Mouse (Mus musculus) MEL (cell line): Measurements from ENCODE around the gene Itgb3.

Source experiments
- CTCF ChIP-seq, 3 experiments: IDR thresholded peaks in 2 of 3; conservative IDR thresholded peaks in 1 of 3; 2 replicates each; pipeline ENCODE4 v1.5.1; 2011 to 2012; ENCODE audit warnings: low read length in 3 of 3, low read depth in 2 of 3, mild to moderate bottlenecking in 2 of 3, improper control_type of control experiment in 1 of 3, inconsistent platforms in 1 of 3, mixed read lengths in 1 of 3, moderate library complexity in 1 of 3; ENCODE audit not compliant: control insufficient read depth in 1 of 3, insufficient read depth in 1 of 3, poor library complexity in 1 of 3, severe bottlenecking in 1 of 3
- E2F4 ChIP-seq: IDR thresholded peaks from 2 replicates; pipeline ENCODE4 v1.6.1; 2011; ENCODE audit warnings: low read depth, low read length, improper control_type of control experiment, borderline replicate concordance
- EP300 ChIP-seq, 2 experiments: IDR thresholded peaks; 2 replicates each; pipeline ENCODE4 v1.6.1; 2011; ENCODE audit warnings: improper control_type of control experiment in 2 of 2, low read length in 2 of 2, low read depth in 1 of 2, mild to moderate bottlenecking in 1 of 2
- KAT2A ChIP-seq: conservative IDR thresholded peaks from 2 replicates; pipeline ENCODE4 v1.6.1; 2012; ENCODE audit warnings: low read depth, low read length, improper control_type of control experiment, inconsistent platforms
- MAZ ChIP-seq: IDR thresholded peaks from 2 replicates; pipeline ENCODE4 v1.6.1; 2012; ENCODE audit warnings: low read depth, mild to moderate bottlenecking, inconsistent platforms, low read length, improper control_type of control experiment
- POLR2AphosphoS2 ChIP-seq: IDR thresholded peaks from 2 replicates; pipeline ENCODE4 v1.6.1; 2011; ENCODE audit warnings: low read length, improper control_type of control experiment
- ZC3H11A ChIP-seq: IDR thresholded peaks from 2 replicates; pipeline ENCODE4 v1.6.1; 2012; ENCODE audit warnings: low read depth, mild to moderate bottlenecking, inconsistent platforms, low read length, improper control_type of control experiment
- ZNF384 ChIP-seq: IDR thresholded peaks from 2 replicates; pipeline ENCODE4 v1.6.1; 2012; ENCODE audit warnings: low read depth, mild to moderate bottlenecking, inconsistent platforms, low read length, improper control_type of control experiment

DNA sequence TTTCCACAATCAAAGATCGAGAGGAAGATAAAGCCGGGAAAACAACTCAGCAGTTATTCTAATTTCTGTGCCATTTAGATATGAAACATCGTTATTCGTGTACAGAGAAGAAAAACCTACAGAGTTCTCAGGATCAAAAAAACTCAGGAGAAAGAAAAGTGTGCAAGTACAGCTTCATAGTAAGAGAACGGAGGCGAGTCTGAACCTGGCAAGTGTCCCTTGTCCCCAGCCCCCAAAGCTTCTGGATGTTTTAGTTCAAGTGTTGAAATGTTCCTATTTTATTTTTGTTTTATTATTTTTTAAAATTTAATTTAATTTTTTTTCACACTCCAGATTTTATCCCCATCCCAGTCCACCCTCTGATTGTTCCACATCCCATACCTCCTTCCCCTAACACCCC, 85.4 kb downstream of the Itgb3 start:
- no peak for TF ChIP-seq ZC3H11A
- no peak for TF ChIP-seq E2F4
- TF ChIP-seq EP300 (IDR thresholded peaks at IDR 0.05; ENCODE audit: low read depth in 1 of 2, low read length in 2 of 2) = no peak
- no peak for TF ChIP-seq KAT2A
- no peak for TF ChIP-seq POLR2AphosphoS2
- TF ChIP-seq ZNF384 = no peak
- no peak for TF ChIP-seq CTCF (IDR thresholded peaks at IDR 0.05 in 2 of 3, conservative IDR thresholded peaks at IDR 0.05 in 1 of 3; ENCODE audit: control insufficient read depth in 1 of 3, insufficient read depth in 1 of 3, low read depth in 2 of 3, low read length in 3 of 3, poor library complexity in 1 of 3, severe bottlenecking in 1 of 3)
- TF ChIP-seq MAZ = no peak
